Mouse (Mus musculus): ENCODE data around the gene Ckap2. TPM values are rescaled to one million over a fixed set of nuclear protein-coding genes. Genes with fewer than 3 reads are reported as not detected.
"Not testable (repeated sequence)": the region's sequence is repeated elsewhere in the genome, so short reads cannot be mapped to it uniquely, and the experiment has no call there.

Ckap2 gene
- total RNA-seq, 2 experiments from 2014 or later, result 0.52 to 0.64 TPM

- no peak for DNase-seq
- intact Hi-C loops (cut with DNase I), result no loop called here
Observed at GRCm38 (mm10) chr8:22150345-22150663, 35.3 kb downstream of the Ckap2 start.

DNA sequence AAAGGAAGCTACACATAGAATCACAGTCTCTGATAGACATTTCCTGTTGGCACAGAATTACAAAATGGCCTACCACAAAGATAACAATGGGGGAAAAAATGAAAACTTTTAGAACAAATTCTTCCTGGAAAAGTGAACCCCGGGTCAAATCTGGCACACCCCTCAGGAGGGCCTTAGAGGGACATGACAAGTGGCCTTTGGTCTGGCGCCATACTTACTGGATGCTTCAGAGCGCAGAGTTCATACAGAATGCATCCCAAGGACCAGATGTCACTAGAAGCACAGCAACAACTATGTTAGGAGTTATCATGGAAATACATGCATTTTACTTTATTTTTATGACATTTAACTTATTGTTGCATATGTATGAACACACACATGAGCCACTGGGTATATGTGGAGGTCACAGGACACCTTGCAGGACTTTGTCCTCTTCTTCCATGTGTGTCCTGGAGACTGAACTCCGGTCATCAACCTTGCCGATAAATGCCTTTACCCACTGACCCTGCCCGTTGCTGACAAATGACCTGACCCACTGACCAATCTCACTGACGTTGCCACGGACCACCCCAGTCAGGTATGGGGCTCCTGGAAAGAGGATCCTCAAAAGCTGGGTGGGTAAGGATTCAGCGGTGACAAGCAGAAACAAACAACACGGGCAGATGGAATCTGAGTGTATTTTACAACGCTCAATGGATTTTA, 35.8 kb downstream of the Ckap2 start:
- DNase-seq, result no peak
- intact Hi-C loops (cut with DNase I), result no loop called here

DNA sequence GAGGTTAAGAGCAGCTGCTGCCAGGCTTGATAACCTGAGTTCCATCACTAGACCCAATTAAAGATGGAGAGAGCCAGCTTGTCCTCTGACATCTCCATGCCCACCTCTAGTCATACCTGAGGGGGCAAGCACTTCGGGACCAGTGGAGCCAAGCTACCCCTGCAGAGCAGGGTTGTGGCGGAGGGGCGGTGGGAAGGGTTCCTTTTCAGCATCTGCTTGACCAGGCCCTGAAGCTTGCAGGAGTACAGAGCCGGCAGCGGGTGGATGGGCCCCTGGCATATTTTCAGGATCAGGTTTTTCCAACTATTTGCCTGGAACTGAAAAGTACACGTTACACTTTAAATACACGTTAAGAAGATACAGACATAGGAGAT, 37.3 kb downstream of the Ckap2 start:
- intact Hi-C loops (cut with DNase I), result no loop called here

GRCm38 (mm10) chr8:22147706-22148366, 37.8 kb downstream of the Ckap2 start:
- intact Hi-C loops (cut with DNase I), result no loop called here

More for the DNA sequence above, 37.3 kb downstream of the Ckap2 start:
- no peak for DNase-seq

GRCm38 (mm10) chr8:22145831-22146230, 39.8 kb downstream of the Ckap2 start:
- intact Hi-C loops (cut with DNase I), result no loop called here

More at GRCm38 (mm10) chr8:22147706-22148366, 37.8 kb downstream of the Ckap2 start:
- DNase-seq, result no peak

DNA sequence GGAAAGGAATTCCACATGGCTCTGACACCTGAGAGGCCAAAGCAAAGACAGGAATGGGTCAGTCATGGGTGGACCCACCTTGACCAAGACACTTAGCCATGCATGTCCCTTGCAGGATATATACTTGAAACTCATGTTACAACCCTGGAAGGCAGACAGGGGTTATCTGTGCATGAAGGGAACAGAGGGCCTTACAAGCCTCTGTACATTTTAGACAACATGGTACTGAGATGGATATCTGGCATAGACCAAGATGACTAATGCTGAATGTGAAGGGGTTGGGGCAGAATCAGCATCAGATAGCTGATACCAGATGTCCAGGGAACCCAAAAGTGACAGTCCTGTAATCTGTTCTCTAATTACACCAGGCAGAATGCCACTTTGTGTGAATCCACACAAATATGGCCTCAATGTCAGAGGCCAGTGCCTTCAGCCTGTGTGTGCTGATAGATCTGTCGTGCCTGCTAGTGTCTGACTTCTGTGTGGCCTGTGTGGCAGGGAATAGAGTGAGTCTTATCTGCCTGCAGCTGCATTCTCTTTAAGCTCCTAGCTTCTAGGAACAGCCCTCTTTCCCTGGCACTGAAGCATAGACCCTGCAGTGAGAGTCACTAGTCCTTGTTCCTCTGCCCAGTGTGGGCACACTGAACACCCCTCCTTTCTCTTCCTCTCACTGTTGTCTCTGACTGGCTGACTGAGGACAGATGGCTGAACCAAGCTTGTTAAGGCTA, 41.7 kb downstream of the Ckap2 start:
- DNase-seq, result no peak
- intact Hi-C loops (cut with DNase I), result no loop called here

More at GRCm38 (mm10) chr8:22145831-22146230, 39.8 kb downstream of the Ckap2 start:
- DNase-seq, result no peak

GRCm38 (mm10) chr8:22142592-22142991, 43.0 kb downstream of the Ckap2 start:
- intact Hi-C loops (cut with DNase I), result no loop called here
- no peak for DNase-seq

DNA sequence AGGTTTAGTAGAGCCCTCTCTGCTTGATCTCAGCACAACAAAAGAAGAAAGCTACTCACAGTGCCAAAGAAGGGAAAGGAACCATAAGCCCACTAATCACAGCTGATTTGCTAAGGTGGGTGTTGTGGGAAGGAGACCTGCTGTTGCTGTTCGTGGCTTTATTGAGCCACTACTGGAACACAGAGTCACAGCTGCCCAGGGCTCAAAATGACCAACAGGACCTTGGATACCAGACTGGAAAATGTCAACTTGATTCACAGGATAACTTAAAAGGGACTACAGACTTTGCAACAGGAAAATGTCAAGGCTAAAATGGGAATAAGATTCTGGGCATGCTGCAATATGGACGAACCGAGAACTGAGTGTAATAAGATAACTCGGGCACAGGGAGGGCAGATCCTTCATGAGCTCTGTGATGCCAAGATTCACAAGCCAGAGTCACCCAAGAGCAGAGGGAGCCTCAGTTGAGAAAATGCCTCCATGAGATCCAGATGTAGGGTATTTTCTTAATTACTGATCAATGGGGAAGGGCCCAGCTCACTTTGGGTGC, 43.7 kb downstream of the Ckap2 start:
- intact Hi-C loops (cut with DNase I), result no loop called here
- no peak for DNase-seq

GRCm38 (mm10) chr8:22136462-22136861, 49.2 kb downstream of the Ckap2 start:
- peak; percentile 18 to 31 for DNase-seq
- intact Hi-C loops (cut with DNase I), result not testable (repeated sequence)

DNA sequence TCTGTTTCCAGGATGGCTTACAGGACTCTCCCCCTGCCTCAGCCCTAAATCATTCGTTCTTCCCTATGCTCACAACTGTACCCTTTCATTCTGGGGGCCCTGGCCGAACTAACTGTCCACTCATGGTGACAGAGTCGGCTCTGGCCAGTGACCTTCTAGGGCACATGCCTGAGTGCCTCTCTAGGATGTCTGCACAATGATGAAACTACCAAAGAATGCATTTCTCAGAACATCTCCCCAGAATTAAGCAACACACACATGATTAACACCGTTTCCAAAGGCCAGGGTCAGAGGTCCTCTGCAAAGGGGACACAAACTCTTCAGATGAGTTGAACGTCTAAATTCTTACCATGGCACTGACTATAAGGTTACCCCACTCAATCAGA, 50.9 kb downstream of the Ckap2 start:
- DNase-seq, result no peak
- intact Hi-C loops (cut with DNase I), result no loop called here

DNA sequence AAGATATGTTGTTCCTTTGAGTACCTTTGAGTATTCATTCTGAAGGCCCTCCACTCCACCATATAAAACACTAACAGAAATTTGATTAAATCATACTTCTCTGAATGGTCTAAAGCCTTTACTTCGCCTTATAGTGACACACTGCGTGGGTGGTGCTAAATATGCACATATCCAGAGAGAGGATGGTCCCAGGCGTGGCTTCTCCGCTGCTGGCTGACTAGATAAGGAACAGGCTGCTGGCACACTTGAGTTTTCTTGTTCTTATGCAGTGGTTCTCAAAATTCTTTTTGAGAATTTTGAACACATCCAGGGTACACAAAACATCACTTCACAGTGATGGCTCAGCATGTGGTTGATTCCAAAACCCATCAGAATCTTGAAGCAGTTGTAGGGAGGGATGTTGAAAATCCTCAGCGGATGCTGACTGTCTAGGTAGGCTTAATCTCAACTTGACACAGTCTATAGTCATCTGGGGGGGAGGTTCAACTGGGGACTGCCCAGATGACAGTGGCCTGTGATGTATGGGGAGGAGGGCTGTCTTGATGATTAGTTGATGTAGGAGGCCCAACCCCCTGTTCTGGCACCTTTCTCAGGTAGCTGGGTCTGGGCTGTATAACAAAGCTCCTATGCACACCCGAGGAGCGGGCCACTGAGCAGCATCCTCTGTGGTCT, 51.4 kb downstream of the Ckap2 start:
- DNase-seq, result no peak

GRCm38 (mm10) chr8:22132062-22132461, 53.6 kb downstream of the Ckap2 start:
- intact Hi-C loops (cut with DNase I), result no loop called here
- DNase-seq, result no peak

More for the DNA sequence above, 51.4 kb downstream of the Ckap2 start:
- intact Hi-C loops (cut with DNase I), result no loop called here

GRCm38 (mm10) chr8:22124220-22125152, 61.1 kb downstream of the Ckap2 start, which contains the start of gene Nek5:
Gene Nek5, minus strand, starts transcription at chr8:22125053.
- intact Hi-C loops (cut with DNase I), result no loop called here
- DNase-seq, result no peak

Other genes starting within 250 kb of the Ckap2 start
- gene Defb35, start 247.5 kb downstream of the Ckap2 start, total RNA-seq (2021), result not detected
- gene Defb13, start 239.1 kb downstream of the Ckap2 start, total RNA-seq (2021), result not detected
- gene Fam90a1a, start 227.1 kb downstream of the Ckap2 start, total RNA-seq (2021), result not detected
- not detected for gene Ccdc70, start 216.0 kb downstream of the Ckap2 start, total RNA-seq (2021)
- under 1 TPM in 1 of 2 experiments, not detected in 1; 0.05 TPM for gene Atp7b, start 125.5 kb downstream of the Ckap2 start, total RNA-seq (2021)
- gene Alg11, start 125.1 kb downstream of the Ckap2 start, total RNA-seq (2021), result 1 to 10 TPM; 4.9 to 6.6 TPM
- under 1 TPM; 0.13 to 0.30 TPM for gene Nek5, start 60.8 kb downstream of the Ckap2 start, total RNA-seq (2021)
- gene Nek3, start 19.4 kb downstream of the Ckap2 start, total RNA-seq (2021), result 1 to 10 TPM; 2.3 to 3.3 TPM
- gene Vps36, start 7.0 kb upstream of the Ckap2 start, total RNA-seq (2021), result 10 to 100 TPM; 27.2 to 31.3 TPM
- gene Thsd1, start 41.5 kb upstream of the Ckap2 start, total RNA-seq (2021), result 1 to 10 TPM; 1.5 to 1.7 TPM
- not detected for gene Tpte, start 97.6 kb upstream of the Ckap2 start, total RNA-seq (2021)
- 10 to 100 TPM in 1 of 2 experiments, 1 to 10 TPM in 1; 9.8 to 10.6 TPM for gene Slc25a15, start 212.8 kb upstream of the Ckap2 start, total RNA-seq (2021)
- 10 to 100 TPM; 26.9 to 32.0 TPM for gene Mrps31, start 225.5 kb upstream of the Ckap2 start, total RNA-seq (2021)